Mouse (Mus musculus) lung, postnatal 0 days (tissue): ENCODE measurements around the gene Tmem108.

Experiments
- CTCF ChIP-seq: IDR thresholded peaks from 2 replicates; pipeline ENCODE4 v1.5.1; 2016; ENCODE audit warnings: antibody characterized with exemption, mild to moderate bottlenecking
- EP300 ChIP-seq: IDR thresholded peaks from 2 replicates; pipeline ENCODE4 v1.6.1; 2016; ENCODE audit warnings: antibody characterized with exemption, mild to moderate bottlenecking, control low read depth

- no peak for TF ChIP-seq CTCF
- no peak for TF ChIP-seq EP300
Measured at GRCm38 (mm10) chr9:103449651-103450050, 312.0 kb downstream of the Tmem108 start.
